Mouse (Mus musculus) spleen, postnatal 10 days (tissue): ENCODE measurements at regions not wholly inside any gene's neighbourhood (a gene's known extent, or its start where the extent isn't known, plus 50 kb on each side); places are given as distances from the start of the nearest gene placed in this dataset.
A peak's percentile ranks its signal among the peaks of the same experiment; 100 is the strongest.

Experiments used
- DNase-seq, 2 experiments: peaks; one replicate each; pipeline ENCODE4 v3.0.0; 2021 to 2022; ENCODE audit warnings: low spot score in 2 of 2

GRCm38 (mm10) chr11:17734519-17734918, 219.2 kb downstream of the Etaa1 start:
- no peak for DNase-seq

- no peak for DNase-seq
Observed at GRCm38 (mm10) chr11:17738879-17739278, 214.8 kb downstream of the Etaa1 start.

GRCm38 (mm10) chr11:17743821-17744220, 209.9 kb downstream of the Etaa1 start:
- no peak for DNase-seq

- DNase-seq: no peak
Observed at GRCm38 (mm10) chr11:17750345-17750744, 203.3 kb downstream of the Etaa1 start.

- DNase-seq: no peak
Observed at GRCm38 (mm10) chr11:17759224-17759623, 194.5 kb downstream of the Etaa1 start.

GRCm38 (mm10) chr11:17763411-17763810, 190.3 kb downstream of the Etaa1 start:
- DNase-seq: no peak

- no peak for DNase-seq
Observed at GRCm38 (mm10) chr11:17764146-17764545, 189.5 kb downstream of the Etaa1 start.

- DNase-seq: no peak
Observed at GRCm38 (mm10) chr11:17768345-17768759, 185.3 kb downstream of the Etaa1 start.

GRCm38 (mm10) chr11:17768837-17769466, 184.7 kb downstream of the Etaa1 start:
- DNase-seq: no peak

GRCm38 (mm10) chr11:17797632-17798031, 156.0 kb downstream of the Etaa1 start:
- DNase-seq: no peak

- no peak for DNase-seq
Observed at GRCm38 (mm10) chr11:17807851-17808250, 145.8 kb downstream of the Etaa1 start.

GRCm38 (mm10) chr11:17811829-17812559, 141.7 kb downstream of the Etaa1 start:
- DNase-seq: no peak

GRCm38 (mm10) chr11:17842642-17843041, 111.0 kb downstream of the Etaa1 start:
- no peak for DNase-seq

- DNase-seq: peak in 1 of 2 experiments; percentile 15
Observed at GRCm38 (mm10) chr11:17852405-17852804, 101.3 kb downstream of the Etaa1 start.

GRCm38 (mm10) chr11:17853246-17853804, 100.3 kb downstream of the Etaa1 start:
- DNase-seq: no peak

GRCm38 (mm10) chr11:17853832-17854231, 99.8 kb downstream of the Etaa1 start:
- DNase-seq: no peak

GRCm38 (mm10) chr11:17859364-17860131, 94.1 kb downstream of the Etaa1 start:
- no peak for DNase-seq

GRCm38 (mm10) chr11:17864833-17865397, 88.8 kb downstream of the Etaa1 start:
- DNase-seq: no peak

- DNase-seq: no peak
Observed at GRCm38 (mm10) chr11:17870690-17871089, 83.0 kb downstream of the Etaa1 start.

GRCm38 (mm10) chr11:17871920-17872319, 81.8 kb downstream of the Etaa1 start:
- no peak for DNase-seq

- no peak for DNase-seq
Observed at GRCm38 (mm10) chr11:17883276-17883675, 70.4 kb downstream of the Etaa1 start.
